Mouse (Mus musculus) heart, embryonic 15.5 days (tissue): ENCODE results near the gene Rtkn2. TPM values are rescaled to one million over a fixed set of nuclear protein-coding genes. Genes with fewer than 3 reads are reported as not detected.
A peak's percentile ranks its signal among the peaks of the same experiment; 100 is the strongest.
"Not testable (repeated sequence)": the region's sequence is repeated elsewhere in the genome, so short reads cannot be mapped to it uniquely, and the experiment has no call there.

Experiments
- ATAC-seq: fragments of 200-750 bp; cut with Nextera tagmentation; replicated peaks from 2 replicates; pipeline ENCODE4 v1.8.0; 2017; ENCODE audit warnings: low read depth, moderate TSS enrichment; ENCODE audit not compliant: insufficient number of reproducible peaks, insufficient read depth, low FRiP score
- H3K27ac ChIP-seq: fragments of 300-500 bp; sonication (generic); 2 replicates; pipeline ENCODE4 v1.5.1; 2015; ENCODE audit warnings: mild to moderate bottlenecking, inconsistent platforms
- H3K27me3 ChIP-seq: fragments of 300-500 bp; sonication (generic); 2 replicates; pipeline ENCODE4 v1.6.1; 2015; ENCODE audit warnings: inconsistent platforms
- H3K36me3 ChIP-seq: fragments of 300-500 bp; sonication (generic); 2 replicates; pipeline ENCODE4 v1.6.1; 2015; ENCODE audit warnings: mild to moderate bottlenecking, inconsistent platforms
- H3K4me1 ChIP-seq: fragments of 300-500 bp; sonication (generic); replicated peaks from 2 replicates; pipeline ENCODE4 v1.6.1; 2015; ENCODE audit warnings: inconsistent platforms
- H3K4me2 ChIP-seq: fragments of 300-500 bp; sonication (generic); 2 replicates; pipeline ENCODE4 v1.6.1; 2015; ENCODE audit warnings: inconsistent platforms, mild to moderate bottlenecking, moderate library complexity
- H3K4me3 ChIP-seq: fragments of 300-500 bp; sonication (generic); 2 replicates; pipeline ENCODE4 v1.5.1; 2015; ENCODE audit warnings: mild to moderate bottlenecking, inconsistent platforms
- H3K9ac ChIP-seq: fragments of 300-500 bp; sonication (generic); 2 replicates; pipeline ENCODE4 v1.6.1; 2015; ENCODE audit warnings: mild to moderate bottlenecking, inconsistent platforms
- H3K9me3 ChIP-seq: fragments of 300-500 bp; sonication (generic); replicated peaks from 2 replicates; pipeline ENCODE4 v1.6.1; 2016; ENCODE audit warnings: inconsistent platforms
- WGBS: fragments of 180-500 bp; shearing (Covaris S2); methylation state at CpG from one replicate; pipeline ENCODE4 v1.1.7; 2015; ENCODE audit warnings: mixed read lengths; 5-methylcytosine and 5-hydroxymethylcytosine counted together
- polyA plus RNA-seq: library from polyadenylated mRNA; unstranded; fragments of >200 nt; fragmentation: Nextera tagmentation; extraction: Ambion mirVana; gene quantifications from 2 replicates; pipeline ENCODE4 v1.2.1, GENCODE M21; 2015

The Rtkn2 gene
- polyA plus RNA-seq, 1 experiment from 2014 or later = 6.3 TPM

DNA sequence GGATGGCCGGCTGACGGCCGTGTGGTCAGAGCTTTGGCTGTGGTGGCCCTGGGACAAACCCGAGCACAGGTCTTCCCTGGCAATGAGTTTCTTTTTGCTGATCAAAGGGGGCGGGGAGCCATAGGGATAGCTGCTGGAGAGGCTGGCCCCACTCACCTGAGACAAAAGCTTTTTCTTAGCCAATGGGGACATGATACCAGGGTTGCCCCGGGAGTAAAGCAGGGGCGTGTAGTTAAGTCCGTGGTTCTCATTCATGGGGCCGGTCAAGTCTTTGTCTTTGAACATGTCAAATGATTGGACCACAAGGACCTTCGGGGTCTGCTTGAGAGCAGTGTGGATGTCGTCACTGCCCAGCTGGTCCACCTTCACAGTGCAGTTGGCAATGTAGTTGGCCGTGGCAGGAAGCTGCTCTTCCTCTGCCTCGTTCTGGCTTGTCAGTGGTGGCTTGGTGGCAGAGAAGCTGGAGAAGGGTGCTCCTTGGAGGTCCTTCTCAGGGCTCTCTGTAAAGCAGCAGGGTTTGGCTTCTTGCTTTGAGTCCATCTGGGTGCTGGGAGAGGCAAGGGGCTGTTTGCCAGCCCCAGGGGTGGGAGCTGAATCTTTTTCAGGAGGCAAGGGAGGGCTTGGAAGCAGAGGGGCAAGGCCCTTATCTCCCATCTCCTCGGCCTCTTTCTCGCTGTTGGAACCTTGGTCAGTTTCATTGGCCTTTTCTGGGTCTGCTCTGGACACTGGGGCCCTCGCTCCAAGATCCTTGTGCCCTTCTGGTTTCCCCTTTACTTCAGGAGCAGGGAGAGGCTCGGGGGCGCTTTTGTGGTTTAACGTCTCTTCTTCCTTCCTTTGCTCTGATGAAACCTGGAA is 118.7 kb downstream of the Rtkn2 start:
- no peak for ATAC-seq
- Histone ChIP-seq H3K9ac (no peak overlapping the region), H3K4me1 (peaks cover 22% of the 10 kb centered on the region), H3K36me3 (peaks cover 63% of the 10 kb centered on the region), H3K27me3 (no peaks in the 10 kb centered on the region), H3K4me3 (no peak overlapping the region), H3K9me3 (no peaks in the 10 kb centered on the region), H3K4me2 (no peak overlapping the region), H3K27ac (no peak overlapping the region)
- 84% methylated on average over 19 of the region's 19 CpGs for WGBS

GRCm38 (mm10) chr10:68099801-68100200 is 120.4 kb downstream of the Rtkn2 start:
- not testable (repeated sequence) for H3K27ac ChIP-seq, H3K4me3 ChIP-seq, H3K27me3 ChIP-seq, H3K9me3 ChIP-seq, H3K9ac ChIP-seq, ATAC-seq, H3K4me2 ChIP-seq
- Histone ChIP-seq H3K4me1 (peaks cover 35% of the 10 kb centered on the region), H3K36me3 (peaks cover 55% of the 10 kb centered on the region)
- WGBS = 89% methylated on average over 7 of the region's 7 CpGs

DNA sequence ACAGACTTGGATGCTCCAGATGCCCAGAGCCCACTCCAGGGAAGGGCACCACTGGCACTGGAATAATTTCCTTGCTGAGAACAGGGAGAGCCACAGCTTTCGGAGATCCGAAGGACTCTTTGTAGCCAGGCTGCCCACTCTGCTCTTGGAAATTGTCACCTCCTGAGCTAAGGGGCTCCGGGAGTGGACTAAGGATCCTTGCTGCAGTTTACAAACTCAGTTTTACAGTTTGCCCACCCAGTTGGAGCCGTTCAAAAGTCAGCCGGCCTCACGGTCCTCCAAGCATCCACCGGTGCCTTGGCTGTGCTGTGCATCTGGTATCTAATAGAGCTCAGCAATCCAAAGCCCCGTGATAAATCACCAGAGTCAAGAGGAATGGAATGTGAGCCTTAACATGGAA is 121.1 kb downstream of the Rtkn2 start:
- Histone ChIP-seq H3K4me1 (peaks cover 35% of the 10 kb centered on the region), H3K27me3 (no peaks in the 10 kb centered on the region), H3K4me2 (no peak overlapping the region), H3K9me3 (no peaks in the 10 kb centered on the region), H3K36me3 (peaks cover 52% of the 10 kb centered on the region), H3K27ac (peak overlapping the region; percentile 31; the same call in 1 of the 2 replicates), H3K9ac (no peak overlapping the region), H3K4me3 (no peak overlapping the region)
- no peak for ATAC-seq
- 60% methylated on average over 8 of the region's 8 CpGs for WGBS

GRCm38 (mm10) chr10:68101251-68101650 is 121.9 kb downstream of the Rtkn2 start:
- H3K36me3 ChIP-seq = peaks cover 48% of the 10 kb centered on the region
- WGBS = 74% methylated on average over 4 of the region's 4 CpGs

DNA sequence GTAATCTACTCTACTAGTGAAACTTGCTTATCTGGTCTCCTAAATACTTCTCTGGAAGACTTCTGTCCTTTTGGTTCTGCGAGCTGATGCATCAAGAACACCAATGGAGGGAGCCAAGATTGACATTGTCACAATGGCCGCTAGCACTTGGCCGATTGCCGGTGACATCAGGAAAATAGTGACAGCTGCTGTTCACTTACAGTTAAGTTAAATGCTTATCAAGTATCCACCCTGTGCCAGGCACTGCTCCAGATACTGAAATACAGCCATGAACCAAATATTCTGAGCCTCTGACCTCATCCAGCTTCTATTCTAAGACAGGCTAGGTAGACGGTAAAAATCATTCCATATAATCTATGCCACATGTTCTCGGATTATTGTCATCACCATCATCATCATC is 123.2 kb downstream of the Rtkn2 start:
- Histone ChIP-seq H3K4me1 (peaks cover 53% of the 10 kb centered on the region), H3K27me3 (no peaks in the 10 kb centered on the region), H3K4me3 (no peak overlapping the region), H3K9me3 (no peaks in the 10 kb centered on the region), H3K4me2 (no peak overlapping the region), H3K27ac (peak overlapping the region; percentile 84), H3K36me3 (peaks cover 34% of the 10 kb centered on the region), H3K9ac (no peak overlapping the region)
- no peak for ATAC-seq
- 48% methylated on average over 6 of the region's 6 CpGs for WGBS

More at GRCm38 (mm10) chr10:68101251-68101650, 121.9 kb downstream of the Rtkn2 start:
- Histone ChIP-seq H3K27ac (no peak overlapping the region), H3K4me3 (no peak overlapping the region), H3K4me2 (no peak overlapping the region), H3K9ac (no peak overlapping the region), H3K4me1 (peaks cover 43% of the 10 kb centered on the region), H3K9me3 (no peaks in the 10 kb centered on the region), H3K27me3 (no peaks in the 10 kb centered on the region)
- ATAC-seq = no peak

- Histone ChIP-seq H3K27me3 (no peaks in the 10 kb centered on the region), H3K9me3 (no peaks in the 10 kb centered on the region), H3K4me3 (no peak overlapping the region), H3K4me2 (no peak overlapping the region), H3K9ac (no peak overlapping the region), H3K4me1 (peaks cover 55% of the 10 kb centered on the region), H3K36me3 (peaks cover 30% of the 10 kb centered on the region; the same call in 1 of the 2 replicates), H3K27ac (peak overlapping the region; percentile 84)
- ATAC-seq = no peak
- WGBS = 68% methylated on average over 6 of the region's 6 CpGs
These were observed 123.9 kb downstream of the Rtkn2 start for GRCm38 (mm10) chr10:68103078-68103855.

DNA sequence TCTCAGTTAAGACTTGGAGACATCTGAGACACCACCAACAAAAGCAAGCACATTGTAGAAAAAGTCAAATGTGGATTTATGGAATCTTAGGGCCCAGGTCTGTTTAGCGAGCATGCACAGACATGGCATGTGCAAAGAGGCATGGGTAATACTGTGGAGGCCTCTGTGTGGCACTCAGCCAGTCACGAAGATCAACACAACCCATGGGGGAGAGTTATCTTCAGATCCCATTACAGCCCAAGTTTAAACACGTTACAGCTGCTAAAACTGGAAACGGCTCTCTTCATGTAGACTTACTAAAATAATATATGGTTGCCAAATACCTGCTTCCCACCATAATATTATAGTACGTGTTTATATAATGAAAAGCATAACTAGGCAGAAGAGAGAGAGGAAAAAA is 124.6 kb downstream of the Rtkn2 start:
- WGBS = 28% methylated on average over 5 of the region's 5 CpGs
- Histone ChIP-seq H3K9me3 (no peaks in the 10 kb centered on the region), H3K27me3 (no peaks in the 10 kb centered on the region), H3K4me2 (no peak overlapping the region), H3K9ac (no peak overlapping the region), H3K4me1 (peaks cover 55% of the 10 kb centered on the region), H3K4me3 (no peak overlapping the region), H3K27ac (peak overlapping the region; percentile 84), H3K36me3 (peaks cover 30% of the 10 kb centered on the region)
- ATAC-seq = peak; percentile 71

DNA sequence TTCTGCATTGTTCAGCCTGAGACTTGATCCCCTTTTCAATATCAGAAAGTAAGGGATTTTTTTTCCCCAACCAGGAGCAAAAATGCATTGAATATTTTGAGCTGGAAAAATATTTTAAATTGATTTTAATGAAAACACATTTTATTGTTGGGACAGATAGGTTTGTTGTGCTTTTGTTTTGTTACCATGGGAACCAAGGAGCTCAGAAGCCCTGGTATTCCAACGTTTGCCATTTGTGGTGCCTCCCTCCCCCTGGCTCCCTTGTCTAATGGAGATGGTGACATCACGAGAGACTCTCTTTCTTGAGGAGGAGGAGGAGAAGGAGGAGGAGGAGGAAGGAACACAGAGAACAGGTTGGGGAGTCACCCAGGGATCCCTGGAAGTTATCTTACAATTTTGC is 125.1 kb downstream of the Rtkn2 start:
- Histone ChIP-seq H3K9me3 (no peaks in the 10 kb centered on the region), H3K4me2 (no peak overlapping the region), H3K4me3 (no peak overlapping the region), H3K27ac (peak overlapping the region; percentile 84), H3K36me3 (peaks cover 30% of the 10 kb centered on the region), H3K4me1 (peaks cover 55% of the 10 kb centered on the region), H3K9ac (no peak overlapping the region), H3K27me3 (no peaks in the 10 kb centered on the region)
- 18% methylated on average over 2 of the region's 2 CpGs for WGBS
- no peak; the same call in 1 of the 2 replicates for ATAC-seq

- no peak for ATAC-seq
- H3K4me3 ChIP-seq = no peak overlapping the region
- H3K36me3 ChIP-seq = peaks cover 27% of the 10 kb centered on the region
- WGBS = 45% methylated on average over 14 of the region's 14 CpGs
- H3K9me3 ChIP-seq = no peaks in the 10 kb centered on the region
- H3K4me1 ChIP-seq = peaks cover 56% of the 10 kb centered on the region
- 0 out of 2 replicates have a peak overlapping the region, but pooled peaks have one; percentile 12 for H3K4me2 ChIP-seq
- peak overlapping the region; percentile 84 for H3K27ac ChIP-seq
- H3K9ac ChIP-seq = no peak overlapping the region
- no peaks in the 10 kb centered on the region for H3K27me3 ChIP-seq
These were observed 125.8 kb downstream of the Rtkn2 start for GRCm38 (mm10) chr10:68104881-68105781.

DNA sequence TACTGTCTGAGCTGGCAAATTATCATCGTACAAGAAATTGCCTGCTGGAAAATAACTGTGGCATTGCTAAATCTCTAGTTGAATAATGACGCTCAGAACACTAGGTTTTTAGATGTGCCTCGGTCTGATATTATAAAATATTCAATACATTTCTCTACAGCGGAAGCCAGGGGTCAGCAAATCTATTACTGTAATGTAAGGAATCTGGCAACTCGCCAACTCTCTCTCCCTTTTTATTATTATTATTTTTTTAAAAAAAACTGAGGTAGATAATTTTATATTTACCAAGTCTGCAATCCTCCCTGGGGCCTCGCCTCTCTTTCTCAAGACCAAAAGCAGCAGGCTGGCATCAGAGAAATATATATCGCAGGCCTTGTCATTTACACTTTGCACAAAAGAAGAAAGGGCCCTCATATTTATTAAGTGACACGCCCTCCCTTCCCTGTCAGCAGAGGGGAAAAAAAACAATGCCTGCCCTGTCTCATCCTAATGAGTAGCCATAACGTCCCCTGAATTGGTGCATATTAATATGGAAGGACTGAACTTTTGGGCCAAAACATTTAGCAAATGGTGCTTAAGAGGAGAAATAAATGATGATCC is 127.1 kb downstream of the Rtkn2 start:
- ATAC-seq = no peak
- Histone ChIP-seq H3K27ac (0 out of 2 replicates have a peak overlapping the region, but pooled peaks have one; percentile 12), H3K4me1 (peaks cover 60% of the 10 kb centered on the region), H3K4me2 (no peak overlapping the region), H3K9me3 (no peaks in the 10 kb centered on the region), H3K4me3 (no peak overlapping the region), H3K27me3 (no peaks in the 10 kb centered on the region), H3K36me3 (peaks cover 15% of the 10 kb centered on the region), H3K9ac (no peak overlapping the region)
- 62% methylated on average over 9 of the region's 9 CpGs for WGBS
